Mouse (Mus musculus) myocyte (in vitro differentiated cells): Measurements from ENCODE around the gene Platr17.
"Not testable (repeated sequence)": the region's sequence is repeated elsewhere in the genome, so short reads cannot be mapped to it uniquely, and the experiment has no call there.

Experiments
- CEBPB ChIP-seq: IDR thresholded peaks from 2 replicates; pipeline ENCODE4 v1.6.1; 2011; ENCODE audit warnings: mild to moderate bottlenecking, moderate library complexity; ENCODE audit not compliant: poor library complexity, insufficient read depth, severe bottlenecking
- E2F4 ChIP-seq: IDR thresholded peaks from one replicate; pipeline ENCODE4 v1.6.1; 2011; ENCODE audit warnings: mild to moderate bottlenecking, control low read depth, moderate library complexity; ENCODE audit not compliant: insufficient read depth
- MYOD1 ChIP-seq, 3 experiments: IDR thresholded peaks; one replicate each; pipeline ENCODE4 v1.6.1; 2011; ENCODE audit warnings: control low read depth in 2 of 3, low read depth in 2 of 3, mild to moderate bottlenecking in 2 of 3, moderate library complexity in 1 of 3; ENCODE audit not compliant: insufficient read length in 2 of 3, control insufficient read depth in 1 of 3

GRCm38 (mm10) chr17:33873537-33873936 lies 31.4 kb upstream of the Platr17 start, which contains the start of gene Gm7029:
- not testable (repeated sequence) for TF ChIP-seq CEBPB; MYOD1 (IDR thresholded peaks at IDR 0.05; ENCODE audit: control insufficient read depth in 1 of 3, insufficient read length in 2 of 3, low read depth in 2 of 3); E2F4
